Mouse (Mus musculus) ovary, adult 18-20 months (tissue): ENCODE measurements at regions not wholly inside any gene's neighbourhood (a gene's known extent, or its start where the extent isn't known, plus 50 kb on each side); places are given as distances from the start of the nearest gene placed in this dataset.
"Not testable (repeated sequence)": the region's sequence is repeated elsewhere in the genome, so short reads cannot be mapped to it uniquely, and the experiment has no call there.

Experiments used
- DNase-seq: peaks from one replicate; pipeline ENCODE4 v3.0.0; 2022; ENCODE audit warnings: low spot score, mixed read lengths

GRCm38 (mm10) chr12:51294971-51295477 is 52.8 kb upstream of the G2e3 start:
- no peak for DNase-seq

DNA sequence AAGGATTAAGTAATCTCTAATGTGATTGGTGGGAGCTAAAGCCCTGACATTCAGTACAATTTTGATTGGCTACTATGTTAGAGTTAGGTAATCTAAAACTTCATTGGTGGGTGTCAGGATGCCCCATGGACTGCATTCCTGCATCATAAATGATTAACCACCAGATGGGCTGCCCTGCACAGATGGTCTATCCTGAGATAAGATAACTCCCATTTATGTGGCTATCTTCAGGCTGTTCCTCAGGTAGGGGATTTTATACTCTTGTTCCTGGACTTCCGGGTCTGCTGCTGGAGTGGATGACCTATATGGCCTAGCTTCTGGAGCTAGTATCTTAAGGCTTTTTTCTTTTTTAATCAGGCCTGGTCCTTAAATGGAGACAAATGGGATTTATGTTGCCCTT is 69.5 kb upstream of the G2e3 start:
- DNase-seq: no peak

DNA sequence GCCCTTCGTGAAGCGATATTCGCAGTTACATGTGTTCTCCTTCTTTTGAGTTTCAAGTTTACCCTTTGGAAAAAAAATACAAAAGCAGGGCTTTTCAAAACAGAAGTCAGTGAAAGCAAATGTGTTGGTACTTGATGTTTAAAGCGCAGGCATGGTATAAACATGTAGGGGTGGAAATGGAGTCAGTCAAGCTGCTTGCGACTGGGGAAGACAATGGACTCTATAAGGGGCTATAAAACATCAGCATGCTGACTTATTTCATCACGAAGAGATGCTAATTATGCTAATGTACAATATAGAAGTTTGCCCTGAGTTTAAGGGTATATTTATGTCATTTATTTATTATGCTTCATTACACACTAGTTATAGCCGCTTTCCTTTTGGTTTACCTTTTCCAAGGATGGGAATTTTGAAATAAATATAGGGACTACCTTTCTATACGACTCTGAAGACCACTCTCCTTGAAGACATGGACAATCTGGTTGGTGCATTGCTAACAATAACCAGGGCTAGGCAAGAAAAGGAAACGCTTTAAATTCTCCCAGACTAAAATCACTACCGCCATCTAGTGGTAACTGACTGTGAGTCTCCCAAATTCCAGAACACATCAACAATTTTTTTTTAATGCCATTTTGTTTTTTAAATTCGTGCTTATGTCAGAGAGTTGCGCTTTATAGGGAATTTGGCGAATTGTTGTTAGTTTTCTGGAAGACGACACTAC is 71.9 kb upstream of the G2e3 start:
- no peak for DNase-seq

GRCm38 (mm10) chr12:51273486-51273885 is 74.4 kb upstream of the G2e3 start:
- no peak for DNase-seq

- no peak for DNase-seq
Measured at GRCm38 (mm10) chr12:51242839-51243238, 105.0 kb upstream of the G2e3 start.

DNA sequence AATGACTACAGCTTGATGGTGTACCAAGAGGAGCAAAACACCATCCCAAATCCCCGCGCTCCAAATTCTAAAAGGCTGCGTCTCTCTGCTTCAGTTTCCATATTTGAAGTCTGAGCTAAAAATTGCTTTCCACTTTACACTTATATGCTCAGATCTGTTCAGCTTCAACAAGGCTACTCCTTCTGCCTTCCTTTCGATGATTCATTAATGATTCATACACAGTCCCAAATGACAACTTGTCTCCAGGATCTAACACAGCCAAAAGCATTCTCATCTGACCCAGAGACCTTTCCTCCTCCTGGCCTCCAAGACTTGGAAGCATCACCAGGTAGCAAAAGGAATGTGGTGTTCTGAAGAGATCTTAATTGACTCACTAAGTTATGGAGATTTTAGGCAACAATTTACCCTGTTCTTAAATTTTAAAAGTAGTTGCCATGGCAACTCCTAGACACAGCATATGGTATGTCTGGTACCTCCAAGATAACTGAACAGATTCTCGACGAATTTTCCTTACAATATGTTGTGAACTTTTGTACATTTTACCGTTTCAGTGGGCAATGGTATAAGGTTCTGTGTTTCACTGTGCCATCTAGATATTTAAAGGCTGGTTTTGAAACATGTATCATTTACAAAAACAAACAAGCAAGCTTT is 106.6 kb upstream of the G2e3 start:
- DNase-seq: no peak

DNA sequence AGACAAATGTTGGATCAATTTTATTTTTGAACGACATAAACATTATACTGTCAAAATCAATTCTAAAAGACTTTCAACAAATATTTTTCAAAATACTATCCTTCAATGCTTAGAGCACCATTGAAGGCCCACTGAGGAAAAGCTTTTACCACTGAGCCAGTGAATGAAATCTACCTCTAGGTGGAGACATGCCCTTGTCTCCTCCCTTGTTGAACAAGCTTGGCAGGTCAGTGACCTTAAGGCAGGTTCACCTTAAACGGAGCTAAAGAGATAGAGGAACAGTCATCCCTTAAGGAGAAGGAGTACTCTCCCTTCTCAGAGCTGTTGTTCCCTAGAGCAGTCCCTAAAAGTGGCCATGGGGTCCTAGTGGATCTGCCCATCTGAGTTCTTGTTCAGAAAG is 136.2 kb upstream of the G2e3 start:
- no peak for DNase-seq

DNA sequence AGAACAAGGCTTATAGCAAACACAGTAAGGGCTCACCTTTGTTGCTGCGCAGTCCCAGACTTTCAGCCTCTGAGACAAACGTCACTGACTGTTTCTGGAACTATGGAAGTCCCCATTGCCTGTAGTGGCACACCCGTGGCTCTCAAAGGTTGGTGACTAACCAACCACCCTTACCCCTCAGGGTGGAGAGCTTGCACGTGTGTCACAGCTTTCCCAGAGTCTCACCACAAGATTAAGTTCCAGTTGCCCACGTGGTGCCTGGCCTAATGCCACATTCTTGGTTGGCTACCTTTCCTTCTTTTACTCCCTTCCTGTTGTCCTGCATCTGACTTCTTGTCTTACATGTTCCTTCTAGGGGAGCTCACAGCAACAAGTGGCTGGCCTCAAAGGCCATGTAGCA is 151.6 kb upstream of the G2e3 start:
- DNase-seq: no peak

- DNase-seq: no peak
Measured at GRCm38 (mm10) chr12:51195136-51195535, 152.7 kb upstream of the G2e3 start.

DNA sequence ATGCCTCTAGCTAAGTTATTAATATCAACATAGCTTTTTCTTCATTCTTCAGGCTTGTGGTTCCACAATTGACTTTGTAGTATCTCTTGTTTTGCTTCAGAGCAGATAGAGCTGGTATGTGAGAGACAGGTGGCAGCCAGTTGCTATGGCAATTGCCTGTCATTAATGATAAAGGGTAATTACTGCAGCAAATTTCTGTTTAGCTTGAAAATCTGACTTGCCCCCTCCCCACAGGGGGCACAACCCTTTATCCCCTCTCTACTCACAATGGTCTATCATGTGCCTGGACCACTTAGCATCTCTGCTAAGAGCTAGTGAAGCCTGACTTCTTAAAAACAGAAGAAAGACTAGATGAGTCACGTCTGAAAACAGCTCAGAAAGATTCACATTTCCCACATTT is 157.1 kb upstream of the G2e3 start:
- DNase-seq: no peak

- DNase-seq: no peak
Measured at GRCm38 (mm10) chr12:51190186-51190585, 157.7 kb upstream of the G2e3 start.

DNA sequence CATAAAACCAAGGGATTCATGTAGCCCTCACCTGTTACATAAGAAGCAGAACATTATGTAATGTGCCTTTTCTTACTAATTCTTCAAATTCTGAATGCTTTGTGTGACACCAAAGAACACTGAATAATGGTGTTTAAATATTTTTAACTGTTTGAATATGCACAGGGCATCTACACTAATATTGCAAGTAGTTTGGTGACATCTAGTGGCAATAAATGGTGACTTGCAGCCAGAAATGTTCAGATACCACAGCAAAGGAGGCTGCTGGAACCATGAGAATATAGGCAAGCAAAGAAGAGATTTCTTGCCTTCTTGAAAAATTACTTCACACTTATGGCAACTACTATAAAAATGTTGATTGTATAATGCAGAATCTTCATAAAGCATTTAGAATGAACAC is 159.6 kb upstream of the G2e3 start:
- DNase-seq: no peak

DNA sequence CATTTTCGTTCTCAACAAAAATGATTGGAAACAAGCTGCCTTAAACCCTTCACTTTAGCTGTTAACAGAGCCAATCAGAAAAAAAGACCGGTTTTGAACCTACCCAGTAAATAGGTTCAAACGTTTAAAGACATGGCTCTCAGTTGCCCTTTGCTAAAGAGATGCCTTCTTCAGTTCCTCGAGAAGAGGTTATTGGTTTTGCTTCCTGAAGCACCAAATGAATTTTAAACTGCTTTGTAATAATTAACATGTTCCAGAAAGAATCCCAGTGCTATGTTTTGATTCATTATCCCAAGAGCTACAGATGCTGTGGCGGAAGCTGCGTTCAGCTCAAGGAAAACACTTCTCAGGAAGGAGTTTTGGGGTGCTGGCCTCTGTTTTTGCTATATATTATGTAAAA is 160.1 kb upstream of the G2e3 start:
- no peak for DNase-seq

DNA sequence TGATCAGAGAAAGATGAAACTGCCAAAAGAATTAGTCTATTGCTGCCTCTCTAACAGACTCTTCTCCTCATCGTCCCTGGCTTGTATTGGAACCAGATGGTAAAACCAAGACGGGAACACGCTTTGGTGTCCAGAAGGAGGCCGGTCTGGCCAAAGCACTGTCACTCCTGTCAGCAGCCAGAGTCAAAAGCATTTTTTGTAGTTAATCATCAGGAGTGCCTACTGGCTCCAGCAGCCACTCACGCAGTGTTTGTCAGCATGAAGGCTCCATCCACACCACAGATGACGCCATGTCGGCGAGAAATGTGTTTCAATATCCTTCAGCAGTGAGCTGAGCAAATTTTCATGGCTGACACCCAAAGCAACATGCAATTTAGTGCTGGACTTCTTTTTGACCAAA is 162.1 kb upstream of the G2e3 start:
- DNase-seq: no peak

- no peak for DNase-seq
Measured at GRCm38 (mm10) chr12:51174906-51175756, 172.7 kb upstream of the G2e3 start.

GRCm38 (mm10) chr12:51165186-51165585 is 182.7 kb upstream of the G2e3 start:
- DNase-seq: no peak

DNA sequence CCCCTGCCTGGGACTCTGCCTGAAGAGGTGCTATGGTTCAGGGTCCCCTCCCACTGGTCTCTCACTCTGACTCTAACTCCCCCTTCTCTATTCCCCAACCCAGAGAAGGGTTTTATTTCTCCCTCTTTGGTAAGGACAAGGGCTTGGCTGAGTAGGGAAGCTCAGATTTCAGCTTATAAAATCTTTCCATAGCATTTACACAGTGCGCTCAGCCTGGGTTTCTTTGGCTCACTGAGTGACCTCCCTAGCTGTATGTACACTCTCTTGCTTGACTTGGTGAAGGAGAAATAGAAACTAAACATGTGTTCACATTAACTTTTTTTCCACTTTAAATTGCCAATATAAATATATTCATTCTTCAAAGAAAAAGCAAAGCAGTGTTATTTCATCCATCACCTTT is 186.9 kb upstream of the G2e3 start:
- DNase-seq: no peak

DNA sequence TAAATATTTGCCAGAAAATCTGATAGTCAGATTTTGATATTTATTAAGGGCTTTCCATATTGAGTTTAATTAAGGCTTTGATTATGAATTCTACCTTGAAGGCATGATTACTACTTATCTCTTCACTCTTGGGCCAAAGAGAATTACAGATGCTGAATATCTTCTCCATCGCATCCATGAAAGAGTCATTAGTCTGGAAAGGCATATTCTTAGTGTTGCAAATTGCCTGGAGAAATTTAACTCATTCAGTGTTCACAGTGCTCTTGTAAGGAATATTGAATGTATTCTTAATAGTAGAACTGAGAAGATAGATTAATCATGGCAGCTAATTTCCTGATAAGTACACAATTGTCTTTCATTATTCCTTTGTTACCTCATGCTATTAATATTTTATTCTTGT is 187.7 kb upstream of the G2e3 start:
- DNase-seq: no peak

- no peak for DNase-seq
Measured at GRCm38 (mm10) chr12:51147963-51148362, 199.9 kb upstream of the G2e3 start.

DNA sequence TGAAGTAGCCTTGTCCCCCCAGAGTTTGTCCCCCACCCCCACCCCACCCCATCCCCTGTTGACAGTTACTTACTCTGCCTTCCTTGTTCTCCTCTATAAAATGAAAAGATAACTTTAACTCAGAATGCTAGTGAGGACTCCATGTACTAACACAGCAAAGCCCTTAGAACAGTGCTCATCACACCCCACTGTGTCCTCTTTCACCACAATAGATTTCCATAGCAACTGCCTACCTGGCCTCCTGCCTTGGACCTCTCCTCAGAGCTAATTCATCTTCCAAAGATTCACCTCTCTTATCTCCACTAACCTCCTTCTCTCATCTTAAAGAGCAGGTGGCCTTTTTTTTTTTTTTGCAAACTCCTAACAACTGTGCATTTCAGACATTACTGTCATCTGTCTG is 204.0 kb upstream of the G2e3 start:
- DNase-seq: no peak

- DNase-seq: no peak
Measured at GRCm38 (mm10) chr12:51143196-51143595, 204.7 kb upstream of the G2e3 start.

GRCm38 (mm10) chr12:51133676-51134075 is 214.2 kb upstream of the G2e3 start:
- DNase-seq: not testable (repeated sequence)

- no peak for DNase-seq
Measured at GRCm38 (mm10) chr12:51128274-51128673, 219.6 kb upstream of the G2e3 start.
